Mouse (Mus musculus): ENCODE results near the gene Nfat5.
A peak's percentile ranks its signal among the peaks of the same experiment; 100 is the strongest.

DNA sequence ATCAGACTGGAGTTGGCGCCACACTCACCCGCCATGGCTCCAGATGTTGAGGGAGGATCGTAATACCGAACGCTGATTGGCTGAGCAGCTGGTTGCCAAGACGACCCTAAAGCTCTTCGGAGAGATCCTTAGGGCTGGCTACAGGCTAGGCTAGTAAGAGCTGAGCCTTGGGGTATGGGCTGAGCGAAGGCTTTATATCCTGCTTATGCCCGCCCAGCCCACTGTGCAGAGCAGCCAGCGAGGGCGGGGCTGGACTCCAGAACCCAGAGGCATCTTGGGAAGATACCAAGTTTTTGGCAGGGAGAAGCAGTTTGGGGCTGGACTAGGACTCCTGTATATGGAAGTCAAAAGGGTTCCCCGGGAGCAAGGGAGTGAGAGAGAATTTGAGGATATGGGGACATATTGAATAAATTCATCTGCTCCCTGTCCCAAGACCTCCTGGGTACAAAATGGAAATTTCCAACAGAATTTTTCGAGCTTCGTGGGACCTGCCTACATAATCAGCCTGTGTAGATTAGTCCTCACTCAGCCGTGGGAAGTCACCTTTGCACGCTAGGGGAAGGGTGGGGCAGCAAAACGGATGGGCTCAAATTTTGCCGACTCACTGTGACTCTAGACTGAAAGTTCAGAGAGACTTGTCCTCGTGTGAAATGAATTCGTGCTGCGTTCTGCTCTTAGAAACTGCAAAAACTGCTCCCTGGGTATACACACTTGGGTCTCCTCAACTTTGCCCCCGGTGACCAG is 109.9 kb downstream of the Nfat5 start, which contains the start of gene Nqo1:
- TF ChIP-seq CTCF (IDR thresholded peaks at IDR 0.05; ENCODE audit: low read depth) (peak; percentile 33), EP300 (IDR thresholded peaks at IDR 0.05; ENCODE audit: low read depth) (peak; percentile 64; the same call in 1 of the 2 replicates)
